Mouse (Mus musculus) gastrocnemius, postnatal 10 days (tissue): ENCODE results near the gene 2010300C02Rik. TPM values are rescaled to one million over a fixed set of nuclear protein-coding genes. Genes with fewer than 3 reads are reported as not detected.

Source experiments
- DNase-seq: peaks from one replicate; pipeline ENCODE4 v3.0.0; 2021; ENCODE audit warnings: mixed read lengths
- total RNA-seq, 2 experiments: library from RNA; stranded (reverse); gene quantifications; 2 replicates each; pipeline ENCODE4 v1.2.3; 2021

The 2010300C02Rik gene
- total RNA-seq, 2 experiments from 2014 or later = 0.38 to 0.86 TPM

GRCm38 (mm10) chr1:37568379-37568778, 151.5 kb downstream of the 2010300C02Rik start:
- DNase-seq = no peak

GRCm38 (mm10) chr1:37566754-37567153, 153.1 kb downstream of the 2010300C02Rik start:
- DNase-seq = no peak

- DNase-seq = no peak
Measured at GRCm38 (mm10) chr1:37566344-37566743, 153.5 kb downstream of the 2010300C02Rik start.

GRCm38 (mm10) chr1:37565396-37565795, 154.5 kb downstream of the 2010300C02Rik start:
- DNase-seq = no peak

- DNase-seq = no peak
Measured at GRCm38 (mm10) chr1:37561955-37562354, 157.9 kb downstream of the 2010300C02Rik start.

Other genes with a start within 250 kb of the 2010300C02Rik start
- 1 to 10 TPM; 7.5 to 9.5 TPM for gene Mgat4a, start 179.1 kb downstream of the 2010300C02Rik start, total RNA-seq
- 1 to 10 TPM; 2.3 to 3.3 TPM for gene Tsga10, start 146.3 kb upstream of the 2010300C02Rik start, total RNA-seq
- gene Lipt1, start 151.7 kb upstream of the 2010300C02Rik start, total RNA-seq = 1 to 10 TPM; 6.1 to 7.0 TPM
- 1 to 10 TPM; 3.0 to 6.0 TPM for gene Mitd1, start 170.3 kb upstream of the 2010300C02Rik start, total RNA-seq
- gene Mrpl30, start 170.4 kb upstream of the 2010300C02Rik start, total RNA-seq = 100 to 1,000 TPM; 231 to 245 TPM
- not detected for gene Lyg2, start 196.4 kb upstream of the 2010300C02Rik start, total RNA-seq
- gene Lyg1, start 237.7 kb upstream of the 2010300C02Rik start, total RNA-seq = not detected